Comparison of ENCODE assay signal across 8 mouse cellular contexts in genomic region chr9:20814521-20815272, GRCm38 (mm10). TPM values are rescaled to one million over a fixed set of nuclear protein-coding genes. Genes with fewer than 3 reads are reported as not detected.
DNase-seq lines count a peak whose midpoint lies in the region; ATAC-seq and TF ChIP-seq lines count a peak whose summit lies in the region.

TSS of gene Col5a3 (minus strand) at chr9:20815067.

- no peak for TF ChIP-seq POLR2A in ES-Bruce4 (IDR thresholded peaks at IDR 0.05; ENCODE audit: insufficient read depth, low read length)
- TF ChIP-seq POLR2A in brain, embryonic 14.5 days (IDR thresholded peaks at IDR 0.05; ENCODE audit: borderline replicate concordance, extremely low read depth, insufficient read depth, insufficient read length, poor library complexity, severe bottlenecking) = no peak

- no peaks in the 10 kb centered on the region for H3K27me3 ChIP-seq in ES-Bruce4 (ENCODE audit: control insufficient read depth, insufficient read depth, low read length, poor library complexity, severe bottlenecking)
- H3K27me3 ChIP-seq in hindbrain, embryonic 15.5 days = peaks cover 5% of the 10 kb centered on the region; the same call in 1 of the 2 replicates
- H3K27me3 ChIP-seq in liver, embryonic 16.5 days (ENCODE audit: control insufficient read depth, insufficient read depth, low read depth, low read length) = peaks cover 27% of the 10 kb centered on the region

- WGBS in hindbrain, embryonic 15.5 days = 5% methylated on average over 24 of the region's 29 CpGs
- 5% methylated on average over 29 of the region's 29 CpGs for WGBS in liver, embryonic 16.5 days (ENCODE audit: insufficient replicate concordance)

- no peaks in the 10 kb centered on the region for H3K36me3 ChIP-seq in ES-Bruce4 (ENCODE audit: control insufficient read depth, insufficient read depth, low read length, poor library complexity, severe bottlenecking)
- H3K36me3 ChIP-seq in hindbrain, embryonic 15.5 days = no peaks in the 10 kb centered on the region
- no peaks in the 10 kb centered on the region for H3K36me3 ChIP-seq in liver, embryonic 16.5 days (ENCODE audit: control insufficient read depth, insufficient read depth)

- peak within 1 kb of the TSS; percentile 47 for H3K4me2 ChIP-seq in hindbrain, embryonic 15.5 days
- H3K4me2 ChIP-seq in liver, embryonic 16.5 days (ENCODE audit: low read depth, low read length) = no peak within 1 kb of the TSS

- H3K4me3 ChIP-seq in ES-Bruce4 (ENCODE audit: low read depth, low read length) = peak within 1 kb of the TSS; percentile 44
- H3K4me3 ChIP-seq in hindbrain, embryonic 15.5 days = peak within 1 kb of the TSS; percentile 6; the same call in 1 of the 2 replicates
- no peak within 1 kb of the TSS for H3K4me3 ChIP-seq in liver, embryonic 16.5 days (ENCODE audit: low read depth, low read length)

- ATAC-seq in hindbrain, embryonic 15.5 days (ENCODE audit: low FRiP score, low read depth) = 0 out of 2 replicates have a peak, but pooled peaks have one; percentile 31
- 0 out of 2 replicates have a peak, but pooled peaks have one; percentile 27 for ATAC-seq in liver, embryonic 16.5 days (ENCODE audit: low read depth)
- ATAC-seq in megakaryocyte-erythroid progenitor cell, adult 5-6 weeks (replicated peaks; ENCODE audit: low FRiP score, low TSS enrichment, poor library complexity, severe bottlenecking) = no peak

- intact Hi-C loops in gastrocnemius, postnatal 14 days (cut with DNase I; ENCODE audit: low total_unique reads) = no loop called here

- H3K27ac ChIP-seq in ES-Bruce4 (ENCODE audit: insufficient read depth, low read length) = no peak within 1 kb of the TSS
- H3K27ac ChIP-seq in hindbrain, embryonic 15.5 days (replicated peaks) = no peak within 1 kb of the TSS
- no peak within 1 kb of the TSS for H3K27ac ChIP-seq in liver, embryonic 16.5 days (ENCODE audit: low read length)

- H3K9ac ChIP-seq in ES-Bruce4 (ENCODE audit: low read depth, poor library complexity, severe bottlenecking) = no peak within 1 kb of the TSS
- H3K9ac ChIP-seq in hindbrain, embryonic 15.5 days = no peak within 1 kb of the TSS
- H3K9ac ChIP-seq in liver, embryonic 16.5 days (ENCODE audit: low read depth, low read length) = no peak within 1 kb of the TSS

- no peak for TF ChIP-seq CTCF in ES-Bruce4 (IDR thresholded peaks at IDR 0.05; ENCODE audit: low read depth, low read length)
- TF ChIP-seq CTCF in brain, embryonic 14.5 days (IDR thresholded peaks at IDR 0.05; ENCODE audit: borderline replicate concordance, extremely low read depth, insufficient read depth, insufficient read length) = no peak

- DNase-seq in brain, embryonic 14.5 days (ENCODE audit: low read depth) = peak; percentile 23
- peak; percentile 89 for DNase-seq in gastrocnemius, postnatal 14 days
- peak; percentile 51 for DNase-seq in ovary, adult 18-20 months (ENCODE audit: low spot score)
- no peak for DNase-seq in cerebellum, adult 8-10 months

- no peak for TF ChIP-seq EP300 in ES-Bruce4 (IDR thresholded peaks at IDR 0.05; ENCODE audit: insufficient read depth, low read depth, low read length)

- no peaks in the 10 kb centered on the region for H3K9me3 ChIP-seq in ES-Bruce4 (replicated peaks; ENCODE audit: control insufficient read depth, insufficient read depth, low read length, poor library complexity, severe bottlenecking)
- no peaks in the 10 kb centered on the region for H3K9me3 ChIP-seq in hindbrain, embryonic 15.5 days
- H3K9me3 ChIP-seq in liver, embryonic 16.5 days (replicated peaks; ENCODE audit: control insufficient read depth, low read length) = no peaks in the 10 kb centered on the region

- peaks cover 4% of the 10 kb centered on the region for H3K4me1 ChIP-seq in ES-Bruce4 (ENCODE audit: control insufficient read depth, insufficient read depth, low read length)
- peaks cover 5% of the 10 kb centered on the region for H3K4me1 ChIP-seq in hindbrain, embryonic 15.5 days (replicated peaks)
- peaks cover 4% of the 10 kb centered on the region for H3K4me1 ChIP-seq in liver, embryonic 16.5 days (ENCODE audit: control insufficient read depth, low read depth, low read length)

RNA-seq across cellular contexts. Expression of gene Col5a3, which starts in this region (rescaled TPM):
- polyA plus RNA-seq in ES-Bruce4 (2011; ENCODE audit: insufficient read depth, insufficient read length, low read depth, missing spikeins) = 1.3 and 1.6 TPM in 2 replicates
- 0.85 and 1.2 TPM in 2 replicates for polyA plus RNA-seq in brain, embryonic 14.5 days (2012; rRNA removed)
- 10 to 100 TPM; 55.2 to 69.0 TPM for total RNA-seq in gastrocnemius, postnatal 14 days (2021)
- polyA plus RNA-seq in hindbrain, embryonic 15.5 days (2015; fragmentation: Nextera tagmentation; extraction: Ambion mirVana) = 1.1 and 1.2 TPM in 2 replicates
- 0.19 and 0.33 TPM in 2 replicates for polyA plus RNA-seq in liver, embryonic 16.5 days (2015; fragmentation: Nextera tagmentation; extraction: Ambion mirVana)
- not detected in 2 replicates for total RNA-seq in megakaryocyte-erythroid progenitor cell, adult 5-6 weeks (2014; fragmentation: Nextera tagmentation)
- total RNA-seq in megakaryocyte-erythroid progenitor cell, adult 5-6 weeks (2017) = not detected in 2 replicates

Comparison
In these comparisons a context has a peak if more than half of its experiments do, and no peak if none do; other contexts are left out.
1. RNA of gene Col5a3 (total RNA-seq): 55.2 to 69.0 TPM in gastrocnemius, postnatal 14 days; not detected in megakaryocyte-erythroid progenitor cell, adult 5-6 weeks; every median in the first group is over 10 times any median in the second.
2. Peak in ATAC-seq in liver, embryonic 16.5 days; RNA of the gene not detected or under 1 TPM.